Mouse (Mus musculus) MEL (cell line): ENCODE measurements around the gene Rcbtb2. TPM values are rescaled to one million over a fixed set of nuclear protein-coding genes. Genes with fewer than 3 reads are reported as not detected.

ENCODE experiments used
- DNase-seq: peaks from one replicate; pipeline ENCODE4 v3.0.0; 2011; ENCODE audit warnings: low read depth, low spot score
- H3K27ac ChIP-seq: 2 replicates; pipeline ENCODE4 v1.5.1; 2012; ENCODE audit warnings: low read depth, mild to moderate bottlenecking, control low read depth, low read length, moderate library complexity; ENCODE audit not compliant: control insufficient read depth
- H3K27me3 ChIP-seq, 2 experiments: fragments of 150-350 bp in 1 of 2; sonication (generic) in 1 of 2; 2 replicates each; pipeline ENCODE4 v1.6.1; 2012; ENCODE audit warnings: low read length in 2 of 2, mild to moderate bottlenecking in 2 of 2, improper control_type of control experiment in 1 of 2, moderate library complexity in 1 of 2; ENCODE audit not compliant: insufficient read depth in 2 of 2, control insufficient read depth in 1 of 2
- H3K36me3 ChIP-seq, 2 experiments: 2 replicates each; pipeline ENCODE4 v1.6.1; 2012 to 2014; ENCODE audit warnings: low read length in 2 of 2, improper control_type of control experiment in 1 of 2, inconsistent platforms in 1 of 2, mild to moderate bottlenecking in 1 of 2; ENCODE audit not compliant: insufficient read depth in 2 of 2, control insufficient read depth in 1 of 2
- H3K4me1 ChIP-seq, 2 experiments: fragments of 150-350 bp in 1 of 2; sonication (generic) in 1 of 2; 2 replicates each; pipeline ENCODE4 v1.6.1; 2012; ENCODE audit warnings: low read length in 2 of 2, improper control_type of control experiment in 1 of 2, mild to moderate bottlenecking in 1 of 2; ENCODE audit not compliant: insufficient read depth in 2 of 2, control insufficient read depth in 1 of 2
- H3K4me3 ChIP-seq, 2 experiments: fragments of 150-350 bp in 1 of 2; sonication (generic) in 1 of 2; 2 replicates each; pipeline ENCODE4 v1.5.1; 2012; ENCODE audit warnings: low read depth in 2 of 2, low read length in 2 of 2, mild to moderate bottlenecking in 2 of 2, moderate library complexity in 2 of 2, control low read depth in 1 of 2, improper control_type of control experiment in 1 of 2; ENCODE audit not compliant: control insufficient read depth in 1 of 2, insufficient read depth in 1 of 2
- H3K79me2 ChIP-seq: 2 replicates; pipeline ENCODE4 v1.6.1; 2012; ENCODE audit warnings: mild to moderate bottlenecking, low read length, moderate library complexity; ENCODE audit not compliant: control insufficient read depth, poor library complexity, insufficient read depth
- H3K9ac ChIP-seq: 2 replicates; pipeline ENCODE4 v1.6.1; 2012; ENCODE audit warnings: low read depth, mild to moderate bottlenecking, control low read depth, low read length, moderate library complexity; ENCODE audit not compliant: control insufficient read depth, poor library complexity, severe bottlenecking
- H3K9me3 ChIP-seq: fragments of 150-350 bp; sonication (generic); replicated peaks from 2 replicates; pipeline ENCODE4 v1.6.1; 2012; ENCODE audit warnings: mild to moderate bottlenecking, low read length, improper control_type of control experiment, moderate library complexity; ENCODE audit not compliant: insufficient read depth
- BHLHE40 ChIP-seq: IDR thresholded peaks from 2 replicates; pipeline ENCODE4 v1.6.1; 2012; ENCODE audit warnings: low read depth, mild to moderate bottlenecking, inconsistent platforms, low read length, improper control_type of control experiment, borderline replicate concordance
- CHD2 ChIP-seq: IDR thresholded peaks from 2 replicates; pipeline ENCODE4 v1.6.1; 2011; ENCODE audit warnings: low read length, improper control_type of control experiment
- CTCF ChIP-seq, 3 experiments: IDR thresholded peaks in 2 of 3; conservative IDR thresholded peaks in 1 of 3; 2 replicates each; pipeline ENCODE4 v1.5.1; 2011 to 2012; ENCODE audit warnings: low read length in 3 of 3, low read depth in 2 of 3, mild to moderate bottlenecking in 2 of 3, improper control_type of control experiment in 1 of 3, inconsistent platforms in 1 of 3, mixed read lengths in 1 of 3, moderate library complexity in 1 of 3; ENCODE audit not compliant: control insufficient read depth in 1 of 3, insufficient read depth in 1 of 3, poor library complexity in 1 of 3, severe bottlenecking in 1 of 3
- E2F4 ChIP-seq: IDR thresholded peaks from 2 replicates; pipeline ENCODE4 v1.6.1; 2011; ENCODE audit warnings: low read depth, low read length, improper control_type of control experiment, borderline replicate concordance
- ETS1 ChIP-seq: IDR thresholded peaks from 2 replicates; pipeline ENCODE4 v1.6.1; 2012; ENCODE audit warnings: low read depth, mild to moderate bottlenecking, inconsistent platforms, low read length, improper control_type of control experiment, moderate library complexity
- GABPA ChIP-seq: IDR thresholded peaks from 2 replicates; pipeline ENCODE4 v1.6.1; 2012; ENCODE audit warnings: low read depth, mild to moderate bottlenecking, inconsistent platforms, low read length, improper control_type of control experiment, moderate library complexity
- GATA1 ChIP-seq: IDR thresholded peaks from 2 replicates; pipeline ENCODE4 v1.6.1; 2011; ENCODE audit warnings: low read depth, low read length, improper control_type of control experiment
- KAT2A ChIP-seq: conservative IDR thresholded peaks from 2 replicates; pipeline ENCODE4 v1.6.1; 2012; ENCODE audit warnings: low read depth, low read length, improper control_type of control experiment, inconsistent platforms
- MAZ ChIP-seq: IDR thresholded peaks from 2 replicates; pipeline ENCODE4 v1.6.1; 2012; ENCODE audit warnings: low read depth, mild to moderate bottlenecking, inconsistent platforms, low read length, improper control_type of control experiment
- MEF2A ChIP-seq: IDR thresholded peaks from 2 replicates; pipeline ENCODE4 v1.6.1; 2014; ENCODE audit warnings: low read depth, mild to moderate bottlenecking, inconsistent platforms, low read length, improper control_type of control experiment; ENCODE audit not compliant: poor library complexity, insufficient replicate concordance, severe bottlenecking; ENCODE audit errors: extremely low read depth
- MYC ChIP-seq: IDR thresholded peaks from 2 replicates; pipeline ENCODE4 v1.6.1; 2011; ENCODE audit warnings: low read depth, mild to moderate bottlenecking, low read length, improper control_type of control experiment, moderate library complexity
- NELFE ChIP-seq: IDR thresholded peaks from 2 replicates; pipeline ENCODE4 v1.6.1; 2011; ENCODE audit warnings: low read depth, low read length, improper control_type of control experiment
- POLR2AphosphoS5 ChIP-seq: IDR thresholded peaks from 2 replicates; pipeline ENCODE4 v1.6.1; 2012; ENCODE audit warnings: low read depth, borderline replicate concordance, mild to moderate bottlenecking, inconsistent platforms, low read length, moderate library complexity, mixed read lengths
- RAD21 ChIP-seq: IDR thresholded peaks from 2 replicates; pipeline ENCODE4 v1.6.1; 2011; ENCODE audit warnings: mild to moderate bottlenecking, low read depth, low read length, improper control_type of control experiment
- RCOR1 ChIP-seq: IDR thresholded peaks from 2 replicates; pipeline ENCODE4 v1.6.1; 2012; ENCODE audit warnings: low read depth, mild to moderate bottlenecking, inconsistent platforms, low read length, improper control_type of control experiment
- TCF12 ChIP-seq: IDR thresholded peaks from 2 replicates; pipeline ENCODE4 v1.6.1; 2014; ENCODE audit warnings: low read depth, mild to moderate bottlenecking, inconsistent platforms, low read length, improper control_type of control experiment, moderate library complexity
- UBTF ChIP-seq: IDR thresholded peaks from 2 replicates; pipeline ENCODE4 v1.6.1; 2012; ENCODE audit warnings: low read depth, mild to moderate bottlenecking, inconsistent platforms, low read length, improper control_type of control experiment, moderate library complexity, borderline replicate concordance; ENCODE audit not compliant: insufficient read depth
- USF2 ChIP-seq, 2 experiments: IDR thresholded peaks; 2 replicates each; pipeline ENCODE4 v1.6.1; 2011 to 2012; ENCODE audit warnings: improper control_type of control experiment in 2 of 2, low read length in 2 of 2, borderline replicate concordance in 1 of 2, inconsistent platforms in 1 of 2, low read depth in 1 of 2, mild to moderate bottlenecking in 1 of 2; ENCODE audit not compliant: insufficient read depth in 1 of 2
- ZC3H11A ChIP-seq: IDR thresholded peaks from 2 replicates; pipeline ENCODE4 v1.6.1; 2012; ENCODE audit warnings: low read depth, mild to moderate bottlenecking, inconsistent platforms, low read length, improper control_type of control experiment
- ZKSCAN1 ChIP-seq: IDR thresholded peaks from 2 replicates; pipeline ENCODE4 v1.6.1; 2012; ENCODE audit warnings: low read depth, mild to moderate bottlenecking, inconsistent platforms, low read length, improper control_type of control experiment, moderate library complexity
- ZMIZ1 ChIP-seq: IDR thresholded peaks from 2 replicates; pipeline ENCODE4 v1.6.1; 2012; ENCODE audit warnings: low read depth, mild to moderate bottlenecking, inconsistent platforms, low read length, improper control_type of control experiment, moderate library complexity
- ZNF384 ChIP-seq: IDR thresholded peaks from 2 replicates; pipeline ENCODE4 v1.6.1; 2012; ENCODE audit warnings: low read depth, mild to moderate bottlenecking, inconsistent platforms, low read length, improper control_type of control experiment
- polyA plus RNA-seq, 2 experiments: library from polyadenylated mRNA; stranded (reverse) in 1 of 2; unstranded in 1 of 2; fragments of >175 nt in 1 of 2; fragments of >200 nt in 1 of 2; gene quantifications; 2 replicates each; pipeline versions ENCODE4 v1.2.1 to v1.2.4; 2012; ENCODE audit warnings: low replicate concordance in 2 of 2, low read depth in 1 of 2; ENCODE audit not compliant: insufficient read length in 2 of 2, insufficient read depth in 1 of 2, missing spikeins in 1 of 2
- total RNA-seq: library from RNA; depleted of rRNA; stranded (reverse); fragments of 300-350 nt; gene quantifications from 2 replicates; pipeline ENCODE4 v1.2.3, GENCODE M21; 2012

The Rcbtb2 gene
- total and polyA plus RNA-seq, 3 experiments: 8.6 to 13.8 TPM; not detected in 1

DNA sequence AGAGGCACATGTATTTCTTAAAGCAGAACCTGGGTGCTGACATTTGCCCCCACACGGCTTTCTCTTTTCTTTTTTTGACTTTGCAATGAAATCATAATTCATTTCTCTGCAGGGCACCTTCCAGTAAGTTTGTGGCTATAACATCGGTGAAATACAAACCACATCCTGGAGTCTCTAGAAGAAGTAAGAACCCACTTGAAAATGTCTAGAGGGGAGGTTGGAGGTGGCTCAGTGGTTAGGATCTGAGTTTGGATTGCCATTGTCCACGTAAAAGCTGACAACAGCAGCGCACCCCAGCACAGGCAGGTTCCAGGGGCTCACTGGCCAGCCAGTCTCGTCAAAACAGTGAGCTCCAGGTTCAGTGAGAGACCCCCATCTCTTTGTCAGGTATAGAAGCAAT, 35.1 kb upstream of the Rcbtb2 start:
- no peaks in the 10 kb centered on the region for H3K36me3 ChIP-seq
- DNase-seq: no peak
- H3K4me3 ChIP-seq: no peak overlapping the region
- no peaks in the 10 kb centered on the region for H3K79me2 ChIP-seq
- H3K9ac ChIP-seq: no peak overlapping the region
- H3K27me3 ChIP-seq: no peaks in the 10 kb centered on the region; a peak in 1 of 4 replicates
- TF ChIP-seq RCOR1: no peak
- TF ChIP-seq BHLHE40: no peak
- no peak for TF ChIP-seq POLR2AphosphoS5
- TF ChIP-seq USF2 (IDR thresholded peaks at IDR 0.05; ENCODE audit: borderline replicate concordance in 1 of 2, insufficient read depth in 1 of 2, low read depth in 1 of 2, low read length in 2 of 2): no peak
- TF ChIP-seq CHD2: no peak
- no peak for TF ChIP-seq RAD21
- TF ChIP-seq MYC: no peak
- no peak for TF ChIP-seq TCF12
- TF ChIP-seq ZNF384: no peak
- TF ChIP-seq ETS1: no peak
- no peak for TF ChIP-seq MAZ
- TF ChIP-seq GABPA: no peak
- no peak for TF ChIP-seq KAT2A
- TF ChIP-seq MEF2A: no peak
- no peak for TF ChIP-seq ZKSCAN1
- TF ChIP-seq CTCF (IDR thresholded peaks at IDR 0.05 in 2 of 3, conservative IDR thresholded peaks at IDR 0.05 in 1 of 3; ENCODE audit: control insufficient read depth in 1 of 3, insufficient read depth in 1 of 3, low read depth in 2 of 3, low read length in 3 of 3, poor library complexity in 1 of 3, severe bottlenecking in 1 of 3): no peak
- no peak for TF ChIP-seq GATA1
- no peak for TF ChIP-seq ZMIZ1
- no peak for TF ChIP-seq NELFE
- no peak for TF ChIP-seq E2F4
- H3K4me1 ChIP-seq: no peaks in the 10 kb centered on the region
- no peak overlapping the region for H3K27ac ChIP-seq
- no peaks in the 10 kb centered on the region for H3K9me3 ChIP-seq

DNA sequence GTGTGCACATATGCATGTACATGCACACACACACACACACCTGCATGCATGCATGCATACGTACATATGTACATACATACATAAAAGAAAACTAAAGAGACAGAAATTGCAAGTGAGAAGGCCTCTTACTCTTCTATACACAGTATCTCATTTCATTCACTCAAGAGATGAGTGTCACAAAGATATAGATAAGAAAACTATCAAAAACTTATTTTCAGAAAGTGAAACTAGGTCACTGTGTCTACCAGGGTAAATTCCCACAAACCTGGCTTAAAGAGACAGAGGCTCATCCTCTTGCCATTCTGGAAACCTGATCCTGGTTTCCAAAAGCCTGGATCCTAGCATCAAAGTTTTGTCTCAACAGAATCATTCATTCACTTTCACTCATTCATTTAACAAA, 34.6 kb upstream of the Rcbtb2 start:
- H3K27me3 ChIP-seq: no peaks in the 10 kb centered on the region; a peak in 1 of 4 replicates
- no peak for DNase-seq
- no peak for TF ChIP-seq ZC3H11A
- TF ChIP-seq RAD21: no peak
- TF ChIP-seq POLR2AphosphoS5: no peak
- TF ChIP-seq BHLHE40: no peak
- TF ChIP-seq UBTF: no peak
- TF ChIP-seq, all 39 proteins: peak for 0
- no peaks in the 10 kb centered on the region for H3K4me1 ChIP-seq
- no peak overlapping the region for H3K4me3 ChIP-seq
- no peak overlapping the region for H3K9ac ChIP-seq
- H3K9me3 ChIP-seq: no peaks in the 10 kb centered on the region
- no peak overlapping the region for H3K27ac ChIP-seq
- no peaks in the 10 kb centered on the region for H3K79me2 ChIP-seq
- no peaks in the 10 kb centered on the region for H3K36me3 ChIP-seq
